Mouse (Mus musculus): ENCODE measurements around the gene Olfr679. TPM values are rescaled to one million over a fixed set of nuclear protein-coding genes. Genes with fewer than 3 reads are reported as not detected.
"Not testable (repeated sequence)": the region's sequence is repeated elsewhere in the genome, so short reads cannot be mapped to it uniquely, and the experiment has no call there.

Olfr679 gene
- not detected in 2 replicates for polyA plus RNA-seq (2014; fragmentation: Nextera tagmentation; extraction: Ambion mirVana)

DNA sequence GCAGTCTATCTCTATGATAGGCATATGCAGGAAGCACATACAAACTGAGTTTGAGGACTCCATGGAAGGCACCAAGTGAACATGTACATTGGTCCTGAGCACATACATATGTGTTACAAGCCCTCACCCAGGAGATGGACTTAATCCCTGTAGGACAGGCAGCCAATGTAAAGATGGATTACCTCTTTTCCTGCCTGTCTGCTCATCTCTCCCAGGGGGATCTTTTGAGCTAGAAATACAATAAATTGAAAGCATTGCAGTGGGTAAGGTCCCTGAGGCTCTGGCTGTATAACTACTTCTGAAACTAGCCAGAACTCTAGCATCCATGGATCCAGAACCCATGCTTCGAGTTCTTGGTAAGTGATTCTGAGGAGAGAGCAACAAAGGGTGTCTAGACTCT lies at the start of gene Olfr679:
Olfr679 (plus strand) TSS at position 301 of the 400 bp plus-strand sequence.
- no peaks in the 10 kb centered on the region for H3K9me3 ChIP-seq (ENCODE audit: control insufficient read depth, low read length)
- H3K27me3 ChIP-seq (ENCODE audit: control insufficient read depth, insufficient read depth, low read length), result no peaks in the 10 kb centered on the region
- no peak for ATAC-seq (ENCODE audit: insufficient read depth, low FRiP score, low TSS enrichment)
- no peak for DNase-seq (ENCODE audit: low spot score)
- H3K27ac ChIP-seq (ENCODE audit: low read depth, low read length), result no peak within 1 kb of the TSS
- H3K4me3 ChIP-seq (ENCODE audit: low read depth, low read length), result no peak within 1 kb of the TSS
- WGBS, result 63% methylated on average over 1 of the region's 1 CpGs
- H3K9ac ChIP-seq (ENCODE audit: low read length), result no peak within 1 kb of the TSS
- no peaks in the 10 kb centered on the region for H3K36me3 ChIP-seq (ENCODE audit: control insufficient read depth, insufficient read depth, low read length)
- no peaks in the 10 kb centered on the region for H3K4me1 ChIP-seq (ENCODE audit: control insufficient read depth, insufficient read depth, low read length)
- H3K4me2 ChIP-seq (ENCODE audit: low read depth), result no peak within 1 kb of the TSS

DNA sequence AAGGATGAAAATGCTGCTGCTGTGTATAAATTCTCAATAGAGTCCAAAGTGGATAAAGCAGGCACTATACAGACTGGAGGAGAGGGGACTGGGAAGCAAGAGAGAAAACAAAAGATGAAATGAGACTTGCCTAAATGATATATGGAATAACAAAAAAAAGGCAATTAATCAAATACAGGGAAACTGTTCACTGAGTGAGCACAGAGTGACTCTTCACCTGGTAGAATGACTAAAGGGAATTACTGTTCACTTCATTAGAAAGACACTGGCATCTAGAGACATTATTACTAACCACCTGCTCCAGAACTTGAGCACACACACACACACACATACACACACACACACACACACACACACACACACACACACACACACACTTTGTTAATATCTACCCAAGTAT lies 48.6 kb upstream of the Olfr679 start, which contains the start of gene Olfr676:
Olfr676 (plus strand) TSS at position 301 of the 400 bp plus-strand sequence.
- no peak for ATAC-seq (ENCODE audit: insufficient read depth, low FRiP score, low TSS enrichment)
- H3K27me3 ChIP-seq (ENCODE audit: control insufficient read depth, insufficient read depth, low read length), result no peaks in the 10 kb centered on the region
- H3K9me3 ChIP-seq (ENCODE audit: control insufficient read depth, low read length), result no peaks in the 10 kb centered on the region
- H3K9ac ChIP-seq (ENCODE audit: low read length), result no peak within 1 kb of the TSS
- no peaks in the 10 kb centered on the region for H3K4me1 ChIP-seq (ENCODE audit: control insufficient read depth, insufficient read depth, low read length)
- DNase-seq (ENCODE audit: low spot score), result no peak
- H3K27ac ChIP-seq (ENCODE audit: low read depth, low read length), result no peak within 1 kb of the TSS
- H3K4me3 ChIP-seq (ENCODE audit: low read depth, low read length), result no peak within 1 kb of the TSS
- H3K4me2 ChIP-seq (ENCODE audit: low read depth), result no peak within 1 kb of the TSS
- H3K36me3 ChIP-seq (ENCODE audit: control insufficient read depth, insufficient read depth, low read length), result no peaks in the 10 kb centered on the region

DNA sequence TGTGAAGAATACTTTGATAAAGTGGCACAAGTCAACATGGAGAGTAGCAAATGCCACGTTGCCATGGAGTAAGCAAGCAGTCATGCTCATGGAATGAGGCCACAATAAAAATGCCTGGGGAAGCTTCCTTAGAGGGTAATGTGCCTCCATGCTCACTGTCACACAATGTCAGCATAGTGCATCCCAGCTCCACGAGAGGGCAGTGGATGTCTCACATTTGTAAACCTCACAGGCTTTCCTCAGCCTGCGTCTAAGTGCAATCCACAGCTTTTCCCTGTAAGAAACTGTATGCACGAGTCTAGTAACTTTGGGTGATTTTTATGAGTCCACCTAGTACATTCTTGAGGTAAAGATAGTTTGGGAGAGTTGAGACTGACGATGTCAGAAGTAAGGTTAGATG lies 47.2 kb upstream of the Olfr679 start:
- not testable (repeated sequence) for H3K36me3 ChIP-seq (ENCODE audit: control insufficient read depth, insufficient read depth, low read length); H3K4me1 ChIP-seq (ENCODE audit: control insufficient read depth, insufficient read depth, low read length); H3K4me2 ChIP-seq (ENCODE audit: low read depth); H3K9ac ChIP-seq (ENCODE audit: low read length); H3K9me3 ChIP-seq (ENCODE audit: control insufficient read depth, low read length); H3K4me3 ChIP-seq (ENCODE audit: low read depth, low read length); ATAC-seq (ENCODE audit: insufficient read depth, low FRiP score, low TSS enrichment); DNase-seq (ENCODE audit: low spot score); H3K27ac ChIP-seq (ENCODE audit: low read depth, low read length); H3K27me3 ChIP-seq (ENCODE audit: control insufficient read depth, insufficient read depth, low read length)
- WGBS, result 61% methylated on average over 5 of the region's 5 CpGs

DNA sequence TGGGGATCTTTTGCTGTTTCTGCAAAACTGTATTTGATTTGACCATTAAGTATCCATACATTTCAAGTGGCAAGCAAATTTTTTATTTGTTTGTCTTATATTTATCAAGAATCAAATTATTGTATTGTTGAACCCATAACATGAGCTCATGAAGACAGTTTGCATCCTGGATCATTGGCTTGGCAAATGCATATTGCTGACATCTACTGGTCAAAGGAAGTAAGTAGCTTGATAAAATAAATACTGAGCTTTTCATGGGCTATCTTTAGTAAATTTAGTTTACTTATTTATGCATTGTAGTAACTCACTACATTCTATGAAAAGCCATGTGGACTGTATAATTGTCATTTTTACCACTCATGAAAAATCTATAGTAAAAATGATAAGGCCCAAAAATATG lies 22.1 kb upstream of the Olfr679 start:
- DNase-seq (ENCODE audit: low spot score), result no peak
- H3K4me3 ChIP-seq (ENCODE audit: low read depth, low read length), result no peak overlapping the region
- H3K4me2 ChIP-seq (ENCODE audit: low read depth), result no peak overlapping the region
- H3K27ac ChIP-seq (ENCODE audit: low read depth, low read length), result no peak overlapping the region
- ATAC-seq (ENCODE audit: insufficient read depth, low FRiP score, low TSS enrichment), result no peak
- no peaks in the 10 kb centered on the region for H3K27me3 ChIP-seq (ENCODE audit: control insufficient read depth, insufficient read depth, low read length)
- H3K36me3 ChIP-seq (ENCODE audit: control insufficient read depth, insufficient read depth, low read length), result no peaks in the 10 kb centered on the region
- no peaks in the 10 kb centered on the region for H3K4me1 ChIP-seq (ENCODE audit: control insufficient read depth, insufficient read depth, low read length)
- H3K9me3 ChIP-seq (ENCODE audit: control insufficient read depth, low read length), result no peaks in the 10 kb centered on the region
- no peak overlapping the region for H3K9ac ChIP-seq (ENCODE audit: low read length)

DNA sequence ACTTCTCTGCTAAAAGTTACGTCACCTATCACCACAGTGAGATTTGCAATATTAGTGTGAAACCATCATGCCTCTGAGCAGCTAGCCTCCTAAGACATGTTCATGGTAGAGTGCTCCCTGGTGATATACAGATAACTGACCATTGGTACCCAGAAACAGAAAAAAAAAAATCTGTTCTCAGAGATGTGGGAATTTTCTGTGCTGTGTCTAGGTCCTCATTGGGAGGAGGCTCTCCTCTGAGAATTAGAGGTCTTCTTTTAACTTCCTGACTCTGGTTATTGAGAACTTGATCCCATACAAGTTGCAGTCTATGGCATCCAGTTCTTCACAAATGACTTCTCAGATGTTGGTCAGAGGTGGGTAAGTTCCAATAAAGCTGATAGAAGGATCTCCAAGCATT lies 16.8 kb upstream of the Olfr679 start, which contains the start of gene Olfr678:
Olfr678 (plus strand) TSS at position 301 of the 400 bp plus-strand sequence.
- H3K9ac ChIP-seq (ENCODE audit: low read length), result no peak within 1 kb of the TSS
- no peak within 1 kb of the TSS for H3K27ac ChIP-seq (ENCODE audit: low read depth, low read length)
- no peak within 1 kb of the TSS for H3K4me2 ChIP-seq (ENCODE audit: low read depth)
- H3K27me3 ChIP-seq (ENCODE audit: control insufficient read depth, insufficient read depth, low read length), result no peaks in the 10 kb centered on the region
- DNase-seq (ENCODE audit: low spot score), result no peak
- H3K9me3 ChIP-seq (ENCODE audit: control insufficient read depth, low read length), result no peaks in the 10 kb centered on the region
- H3K4me1 ChIP-seq (ENCODE audit: control insufficient read depth, insufficient read depth, low read length), result no peaks in the 10 kb centered on the region
- no peak within 1 kb of the TSS for H3K4me3 ChIP-seq (ENCODE audit: low read depth, low read length)
- no peaks in the 10 kb centered on the region for H3K36me3 ChIP-seq (ENCODE audit: control insufficient read depth, insufficient read depth, low read length)
- ATAC-seq (ENCODE audit: insufficient read depth, low FRiP score, low TSS enrichment), result no peak
- WGBS, result 92% methylated on average over 1 of the region's 1 CpGs

DNA sequence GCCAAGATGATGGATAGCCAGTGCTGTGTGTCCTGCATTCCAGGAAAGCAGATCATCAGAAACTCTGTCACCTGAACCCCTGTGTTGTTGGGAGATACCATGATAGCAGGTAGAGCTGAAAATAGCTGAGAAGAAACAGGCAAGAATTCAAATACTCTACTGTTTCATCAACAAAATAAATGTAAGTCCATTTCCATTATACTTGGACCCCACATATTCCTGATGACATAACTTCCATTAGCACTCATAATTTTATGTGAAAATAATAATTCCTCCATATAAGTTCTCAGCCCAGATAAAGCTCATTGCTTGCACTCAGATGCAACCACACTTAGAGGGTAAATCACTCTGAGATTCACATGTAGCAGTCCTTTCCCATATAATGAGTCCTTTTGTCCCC lies 11.7 kb downstream of the Olfr679 start, which contains the start of gene Olfr680-ps1:
Olfr680-ps1 (minus strand) TSS at position 101 of the 400 bp plus-strand sequence.
- H3K4me2 ChIP-seq (ENCODE audit: low read depth); H3K4me1 ChIP-seq (ENCODE audit: control insufficient read depth, insufficient read depth, low read length); H3K4me3 ChIP-seq (ENCODE audit: low read depth, low read length); H3K27ac ChIP-seq (ENCODE audit: low read depth, low read length); H3K27me3 ChIP-seq (ENCODE audit: control insufficient read depth, insufficient read depth, low read length); H3K9ac ChIP-seq (ENCODE audit: low read length); ATAC-seq (ENCODE audit: insufficient read depth, low FRiP score, low TSS enrichment); H3K9me3 ChIP-seq (ENCODE audit: control insufficient read depth, low read length); DNase-seq (ENCODE audit: low spot score); H3K36me3 ChIP-seq (ENCODE audit: control insufficient read depth, insufficient read depth, low read length): not testable (repeated sequence)

DNA sequence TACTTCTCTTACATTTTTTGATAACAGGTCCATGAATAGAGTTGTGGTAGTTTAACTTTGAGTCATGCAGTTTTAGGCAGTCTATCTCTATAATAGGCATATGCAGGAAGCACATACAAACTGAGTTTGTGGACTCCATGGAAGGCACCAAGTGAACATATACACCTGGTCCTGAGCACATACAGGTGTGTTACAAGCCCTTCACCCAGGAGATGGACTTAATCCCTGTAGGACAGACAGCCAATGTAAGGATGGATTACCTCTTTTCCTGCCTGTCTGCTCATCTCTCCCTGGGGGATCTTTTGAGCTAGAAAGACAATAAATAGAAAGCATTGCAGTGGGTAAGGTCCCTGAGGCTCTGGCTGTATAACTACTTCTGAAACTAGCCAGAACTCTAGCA lies 35.5 kb downstream of the Olfr679 start, which contains the start of gene Olfr681:
Olfr681 (plus strand) TSS at position 301 of the 400 bp plus-strand sequence.
- H3K9me3 ChIP-seq (ENCODE audit: control insufficient read depth, low read length), result no peaks in the 10 kb centered on the region
- H3K27ac ChIP-seq (ENCODE audit: low read depth, low read length), result no peak within 1 kb of the TSS
- no peak within 1 kb of the TSS for H3K4me3 ChIP-seq (ENCODE audit: low read depth, low read length)
- ATAC-seq (ENCODE audit: insufficient read depth, low FRiP score, low TSS enrichment), result no peak
- no peak for DNase-seq (ENCODE audit: low spot score)
- H3K4me2 ChIP-seq (ENCODE audit: low read depth), result no peak within 1 kb of the TSS
- no peak within 1 kb of the TSS for H3K9ac ChIP-seq (ENCODE audit: low read length)
- no peaks in the 10 kb centered on the region for H3K36me3 ChIP-seq (ENCODE audit: control insufficient read depth, insufficient read depth, low read length)
- no peaks in the 10 kb centered on the region for H3K4me1 ChIP-seq (ENCODE audit: control insufficient read depth, insufficient read depth, low read length)
- no peaks in the 10 kb centered on the region for H3K27me3 ChIP-seq (ENCODE audit: control insufficient read depth, insufficient read depth, low read length)

Other genes starting within 250 kb of the Olfr679 start
- not detected in 2 replicates for gene Usp17lb, start 238.6 kb upstream of the Olfr679 start, polyA plus RNA-seq (2014; fragmentation: Nextera tagmentation; extraction: Ambion mirVana)
- not detected in 2 replicates for gene Usp17la, start 224.2 kb upstream of the Olfr679 start, polyA plus RNA-seq (2014; fragmentation: Nextera tagmentation; extraction: Ambion mirVana)
- gene Olfr665, start 203.2 kb upstream of the Olfr679 start, polyA plus RNA-seq (2014; fragmentation: Nextera tagmentation; extraction: Ambion mirVana), result not detected in 2 replicates
- gene Olfr666, start 185.3 kb upstream of the Olfr679 start, polyA plus RNA-seq (2014; fragmentation: Nextera tagmentation; extraction: Ambion mirVana), result not detected in 2 replicates
- not detected in 2 replicates for gene Olfr667, start 159.7 kb upstream of the Olfr679 start, polyA plus RNA-seq (2014; fragmentation: Nextera tagmentation; extraction: Ambion mirVana)
- not detected in 2 replicates for gene Olfr668, start 153.1 kb upstream of the Olfr679 start, polyA plus RNA-seq (2014; fragmentation: Nextera tagmentation; extraction: Ambion mirVana)
- not detected in 2 replicates for gene Olfr669, start 147.0 kb upstream of the Olfr679 start, polyA plus RNA-seq (2014; fragmentation: Nextera tagmentation; extraction: Ambion mirVana)
- not detected in 2 replicates for gene Olfr670, start 118.6 kb upstream of the Olfr679 start, polyA plus RNA-seq (2014; fragmentation: Nextera tagmentation; extraction: Ambion mirVana)
- gene Olfr671, start 102.1 kb upstream of the Olfr679 start, polyA plus RNA-seq (2014; fragmentation: Nextera tagmentation; extraction: Ambion mirVana), result not detected in 2 replicates
- gene Olfr672, start 79.2 kb upstream of the Olfr679 start, polyA plus RNA-seq (2014; fragmentation: Nextera tagmentation; extraction: Ambion mirVana), result not detected in 2 replicates
- not detected in 2 replicates for gene Olfr675, start 52.7 kb upstream of the Olfr679 start, polyA plus RNA-seq (2014; fragmentation: Nextera tagmentation; extraction: Ambion mirVana)
- not detected in 2 replicates for gene Olfr676, start 48.5 kb upstream of the Olfr679 start, polyA plus RNA-seq (2014; fragmentation: Nextera tagmentation; extraction: Ambion mirVana)
- gene Olfr677, start 29.8 kb upstream of the Olfr679 start, polyA plus RNA-seq (2014; fragmentation: Nextera tagmentation; extraction: Ambion mirVana), result not detected in 2 replicates
- not detected in 2 replicates for gene Olfr678, start 16.7 kb upstream of the Olfr679 start, polyA plus RNA-seq (2014; fragmentation: Nextera tagmentation; extraction: Ambion mirVana)
- gene Olfr680-ps1, start 11.6 kb downstream of the Olfr679 start, polyA plus RNA-seq (2014; fragmentation: Nextera tagmentation; extraction: Ambion mirVana), result not detected in 2 replicates
- gene Olfr681, start 35.6 kb downstream of the Olfr679 start, polyA plus RNA-seq (2014; fragmentation: Nextera tagmentation; extraction: Ambion mirVana), result not detected in 2 replicates
- gene Olfr683, start 65.8 kb downstream of the Olfr679 start, polyA plus RNA-seq (2014; fragmentation: Nextera tagmentation; extraction: Ambion mirVana), result not detected in 2 replicates
- not detected in 2 replicates for gene Olfr684, start 82.4 kb downstream of the Olfr679 start, polyA plus RNA-seq (2014; fragmentation: Nextera tagmentation; extraction: Ambion mirVana)
- not detected in 2 replicates for gene Olfr685, start 104.8 kb downstream of the Olfr679 start, polyA plus RNA-seq (2014; fragmentation: Nextera tagmentation; extraction: Ambion mirVana)
- gene Olfr686, start 126.3 kb downstream of the Olfr679 start, polyA plus RNA-seq (2014; fragmentation: Nextera tagmentation; extraction: Ambion mirVana), result not detected in 2 replicates
- gene Olfr688, start 206.9 kb downstream of the Olfr679 start, polyA plus RNA-seq (2014; fragmentation: Nextera tagmentation; extraction: Ambion mirVana), result not detected in 2 replicates
- not detected in 2 replicates for gene Olfr689, start 230.0 kb downstream of the Olfr679 start, polyA plus RNA-seq (2014; fragmentation: Nextera tagmentation; extraction: Ambion mirVana)